Mouse (Mus musculus) lung, adult 2 months (tissue): ENCODE results near the gene Elane.

Experiments used
- CTCF ChIP-seq: fragments of 200-500 bp; IDR thresholded peaks from 2 replicates; pipeline ENCODE4 v1.5.1; 2011; ENCODE audit warnings: mild to moderate bottlenecking, low read length, control low read depth; ENCODE audit not compliant: insufficient read depth
- POLR2A ChIP-seq: fragments of 200-500 bp; IDR thresholded peaks from 2 replicates; pipeline ENCODE4 v1.6.1; 2011; ENCODE audit warnings: low read depth, mild to moderate bottlenecking, control low read depth, low read length, borderline replicate concordance; ENCODE audit errors: extremely low read depth

DNA sequence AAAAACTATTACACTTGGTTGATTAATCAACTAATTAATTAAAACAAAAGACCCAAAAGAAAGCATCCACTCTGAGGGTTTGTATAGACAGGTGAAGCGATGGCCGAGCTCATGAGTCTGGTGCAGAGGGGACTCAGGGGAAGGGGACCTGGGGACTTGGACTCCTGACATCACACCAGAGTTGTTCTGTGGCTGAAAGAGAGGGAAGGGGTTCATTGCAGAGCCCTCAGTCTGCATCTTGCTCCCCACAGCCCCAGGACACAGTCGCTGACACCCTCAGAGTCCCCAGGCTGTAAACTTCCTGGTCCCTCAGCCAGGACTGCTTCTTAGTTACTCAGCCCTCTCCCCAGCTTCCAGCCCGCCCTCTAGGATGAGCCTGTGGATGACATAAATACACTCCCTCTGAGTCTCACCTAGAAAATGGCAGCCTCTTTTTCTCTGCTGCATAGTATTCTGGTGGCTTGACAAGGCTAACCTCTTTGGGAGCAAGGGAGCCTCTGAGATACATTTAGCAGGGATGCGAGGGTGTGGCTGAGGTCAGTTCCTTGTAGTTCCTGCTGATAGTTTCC, 31.6 kb downstream of the Elane start:
- TF ChIP-seq CTCF (no peak), POLR2A (no peak)
